Mouse (Mus musculus): ENCODE measurements around the gene AI837181. TPM values are rescaled to one million over a fixed set of nuclear protein-coding genes. Genes with fewer than 3 reads are reported as not detected.
A peak's percentile ranks its signal among the peaks of the same experiment; 100 is the strongest.
"Not testable (repeated sequence)": the region's sequence is repeated elsewhere in the genome, so short reads cannot be mapped to it uniquely, and the experiment has no call there.

The AI837181 gene
- 10 to 100 TPM; 47.8 to 50.5 TPM for total RNA-seq (2021)
- long read RNA-seq, experiment 1, transcript AI837181-202 (2 exons, 1,528 nt), result major isoform, 32 of 50 reads
- long read RNA-seq, experiment 1, partial matches to known transcripts, result 0 of 50 reads
- long read RNA-seq, experiment 1, other reads (novel, unspliced or antisense), result 15 of 50 reads
- long read RNA-seq, experiment 2, transcript AI837181-202 (2 exons, 1,528 nt), result major isoform, 33 of 51 reads
- long read RNA-seq, experiment 2, partial matches to known transcripts, result 0 of 51 reads
- long read RNA-seq, experiment 2, other reads (novel, unspliced or antisense), result 14 of 51 reads

DNA sequence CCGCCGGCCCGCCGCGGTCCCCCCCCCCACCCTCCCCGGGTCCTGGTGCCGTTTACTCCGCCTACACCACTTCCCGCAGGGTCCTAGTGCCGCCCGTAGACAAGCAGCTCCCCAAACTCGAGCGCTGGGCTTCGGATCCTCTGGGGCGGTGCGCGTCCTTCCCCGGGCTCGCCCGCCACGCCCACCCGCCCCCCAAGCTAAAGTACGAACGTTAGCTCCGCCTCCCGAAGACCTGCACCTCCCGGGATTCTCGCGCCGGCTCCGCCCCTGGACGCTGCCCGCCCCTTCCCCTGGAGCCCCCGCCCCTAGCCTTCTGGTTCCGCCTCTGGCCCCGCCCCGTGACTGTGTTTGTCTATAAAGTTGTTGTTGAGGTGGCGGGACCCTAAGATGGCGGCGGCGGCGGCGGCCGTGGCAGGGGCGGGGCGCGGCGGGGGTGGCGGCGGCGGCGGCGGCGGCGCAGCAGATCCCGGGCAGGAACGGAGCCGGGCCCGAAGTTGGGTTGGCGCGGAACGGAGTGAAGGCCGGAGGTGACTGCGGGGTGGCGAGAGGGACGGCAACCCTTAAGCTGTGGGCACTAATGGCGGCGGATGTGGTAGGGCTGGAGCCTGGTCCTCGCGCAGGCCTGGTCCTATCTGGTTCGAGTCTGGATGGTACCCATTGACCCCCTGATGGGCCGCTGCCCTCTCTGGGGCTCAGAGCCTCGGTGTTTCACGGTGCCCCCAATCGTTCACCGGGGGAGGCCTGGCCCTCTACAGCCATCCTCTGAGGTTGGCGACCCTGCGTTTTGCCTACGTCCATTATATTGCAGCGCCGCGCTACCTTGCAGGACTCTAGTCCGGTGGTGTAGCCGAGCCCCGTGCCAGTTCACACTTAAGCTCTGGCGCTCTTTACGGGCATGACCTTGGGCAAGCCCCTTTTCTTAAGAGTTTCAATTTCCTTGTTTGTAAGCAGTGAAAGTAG lies at the start of gene AI837181, which contains the start of gene Drap1:
TSS of gene AI837181 (plus strand) at position 363 of the 960 bp plus-strand sequence.
TSS of gene Drap1 (minus strand) at position 198 of the 960 bp plus-strand sequence.
- peak; percentile 97 for DNase-seq

- no peak for DNase-seq
These were observed 47.5 kb upstream of the AI837181 start for GRCm38 (mm10) chr19:5377446-5377845.

DNA sequence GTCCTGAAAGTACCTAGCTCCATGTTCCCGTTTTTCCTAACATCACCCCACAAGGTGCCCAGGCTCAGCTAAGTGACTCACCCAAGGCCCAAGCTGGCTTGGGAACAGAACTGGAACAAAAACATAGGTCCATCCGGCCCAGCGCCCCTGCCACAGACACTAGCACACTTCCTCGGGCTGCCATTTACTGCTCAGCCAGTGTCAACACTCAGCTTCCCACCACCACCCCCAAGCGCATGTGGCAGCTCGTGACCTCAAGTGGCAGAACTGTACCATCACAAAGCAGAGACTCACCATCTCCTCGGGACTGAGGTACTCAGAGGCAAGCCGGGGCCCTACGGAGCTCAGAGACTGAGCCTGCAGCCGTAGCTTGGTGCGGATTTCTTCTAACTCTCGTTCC lies 41.6 kb upstream of the AI837181 start:
- no peak for DNase-seq

GRCm38 (mm10) chr19:5384715-5385114 lies 40.2 kb upstream of the AI837181 start:
- DNase-seq, result no peak

GRCm38 (mm10) chr19:5388011-5388441 lies 36.9 kb upstream of the AI837181 start:
- DNase-seq, result peak; percentile 46

DNA sequence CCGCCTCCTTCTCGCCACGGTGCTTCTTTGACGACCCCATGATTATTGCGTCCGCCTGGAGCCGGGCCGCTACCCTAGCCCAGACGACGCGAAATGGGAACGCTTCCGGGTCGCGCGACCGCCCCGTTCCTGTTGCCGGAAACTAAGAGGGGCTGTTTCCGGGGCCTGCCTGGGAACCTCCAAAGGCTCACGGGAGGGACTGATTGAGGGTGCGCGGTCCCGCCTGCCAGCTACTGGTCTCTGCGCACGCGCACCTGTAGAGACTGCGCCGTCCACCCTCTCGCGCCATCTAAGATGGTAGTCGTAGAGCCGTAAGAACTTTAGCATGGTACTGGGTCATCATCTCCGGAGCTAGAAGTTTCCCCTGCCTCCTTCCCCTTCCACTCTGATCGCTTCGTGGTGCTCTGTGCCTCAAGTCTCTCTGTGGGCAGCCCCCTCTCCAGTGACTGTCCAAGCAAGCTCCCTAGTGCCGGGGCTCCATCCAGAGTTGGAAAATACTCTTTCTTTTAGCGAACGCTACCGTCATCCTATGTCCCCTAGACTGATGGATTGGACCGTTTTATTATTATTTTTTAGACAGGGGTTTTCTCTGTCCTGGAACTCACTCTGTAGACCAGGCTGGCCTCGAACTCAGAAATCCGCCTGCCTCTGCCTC lies 36.2 kb upstream of the AI837181 start, which contains the start of gene Sart1:
TSS of gene Sart1 (minus strand) at position 116 of the 655 bp plus-strand sequence.
- DNase-seq, result peak; percentile 93

DNA sequence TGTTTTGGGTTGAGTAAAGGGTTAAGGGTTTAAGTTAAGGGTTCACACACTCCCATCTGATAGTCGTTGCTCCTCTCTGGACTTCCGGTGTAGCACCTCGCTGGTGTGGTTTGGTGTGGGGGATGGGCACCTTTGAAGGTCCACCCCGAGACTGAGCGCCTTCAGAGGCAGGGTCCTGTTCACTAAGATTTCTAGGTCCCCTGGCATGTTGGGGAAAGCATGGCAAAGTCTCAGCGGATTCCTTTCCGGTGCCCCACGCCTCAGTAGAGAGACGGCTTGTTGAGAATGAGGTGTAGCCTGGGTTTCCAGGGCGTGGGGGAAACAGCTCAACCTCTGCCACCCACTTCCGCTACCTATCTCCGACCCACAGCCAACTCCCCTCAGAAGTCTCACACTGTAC lies 35.3 kb upstream of the AI837181 start:
- no peak for DNase-seq

- DNase-seq, result no peak
These were observed 34.5 kb upstream of the AI837181 start for GRCm38 (mm10) chr19:5390416-5390815.

- DNase-seq, result peak; percentile 56
These were observed 32.1 kb upstream of the AI837181 start for GRCm38 (mm10) chr19:5392892-5393291.

- DNase-seq, result no peak
These were observed 30.8 kb upstream of the AI837181 start for GRCm38 (mm10) chr19:5394168-5394567.

DNA sequence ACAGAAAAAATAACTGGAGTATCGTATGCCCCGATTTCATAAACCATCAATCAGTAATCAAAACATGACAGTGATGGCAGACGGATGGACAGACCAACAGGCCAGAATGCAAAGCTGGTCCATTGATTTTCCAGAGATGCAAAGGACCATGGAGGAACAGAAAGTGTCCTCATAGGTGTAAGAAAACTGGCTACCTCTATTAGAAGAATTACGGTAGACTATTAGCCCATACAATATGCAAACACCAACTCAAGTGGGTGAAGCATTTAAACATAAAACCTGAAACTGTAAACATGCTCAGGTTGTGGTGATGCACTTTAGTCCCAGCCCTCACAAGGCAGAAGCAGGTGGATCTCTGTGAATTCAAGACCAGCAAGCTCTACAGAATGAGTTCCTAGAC lies 29.6 kb upstream of the AI837181 start:
- DNase-seq, result no peak

GRCm38 (mm10) chr19:5401073-5401472 lies 23.9 kb upstream of the AI837181 start:
- not testable (repeated sequence) for DNase-seq

- no peak for DNase-seq
These were observed 22.7 kb upstream of the AI837181 start, which contains the start of gene Tsga10ip for GRCm38 (mm10) chr19:5402293-5402692. TSS of gene Tsga10ip (minus strand) at chr19:5402526.

GRCm38 (mm10) chr19:5405924-5406323 lies 19.0 kb upstream of the AI837181 start:
- DNase-seq, result no peak

- DNase-seq, result not testable (repeated sequence)
These were observed 18.3 kb upstream of the AI837181 start for GRCm38 (mm10) chr19:5406531-5407126.

- DNase-seq, result peak; percentile 59
These were observed 17.8 kb upstream of the AI837181 start for GRCm38 (mm10) chr19:5407133-5407532.

DNA sequence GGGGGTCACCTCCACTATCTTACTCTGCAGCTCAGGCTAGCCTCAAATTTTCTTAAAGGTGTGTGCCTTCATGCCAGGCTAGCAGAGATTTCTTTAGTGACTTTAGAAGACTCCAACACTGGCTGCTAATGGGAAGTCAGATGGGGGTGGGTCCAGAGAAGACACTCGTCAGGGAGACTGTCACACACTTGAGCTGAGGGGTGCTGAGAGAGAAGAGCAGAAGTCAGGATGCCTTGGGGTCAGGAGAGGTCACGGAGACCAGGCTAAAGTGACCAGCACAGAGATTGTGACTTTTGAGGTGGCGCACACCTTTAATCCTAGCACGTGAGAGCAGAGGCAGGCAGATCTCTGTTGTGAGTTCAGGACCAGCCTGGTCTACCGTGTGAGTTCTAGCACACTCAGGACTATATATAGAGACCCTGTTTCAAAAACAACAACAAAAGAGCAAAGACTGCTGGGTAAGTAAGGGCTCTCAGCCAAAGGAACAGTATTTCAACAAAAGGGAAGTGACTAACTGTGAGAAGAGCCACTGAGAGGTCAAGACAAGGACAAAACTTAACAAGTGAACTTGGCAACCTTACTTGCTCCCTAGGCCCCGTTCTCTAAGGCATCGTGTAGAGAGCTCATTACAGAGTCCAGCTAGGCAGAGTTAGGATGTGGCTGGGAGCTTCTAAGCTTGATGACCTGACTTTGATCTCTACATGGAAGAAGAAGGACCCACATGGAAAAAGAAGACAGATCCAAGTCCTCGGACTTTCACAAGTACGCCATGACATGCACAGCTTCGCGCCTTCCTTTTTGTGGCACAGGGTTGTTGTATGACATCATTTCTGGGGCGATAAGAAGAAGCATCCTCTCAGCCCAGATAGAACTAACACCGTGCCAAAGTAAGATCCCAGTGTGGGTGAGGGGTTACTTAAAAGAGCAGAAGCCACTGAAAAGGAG lies 16.6 kb upstream of the AI837181 start:
- DNase-seq, result no peak

DNA sequence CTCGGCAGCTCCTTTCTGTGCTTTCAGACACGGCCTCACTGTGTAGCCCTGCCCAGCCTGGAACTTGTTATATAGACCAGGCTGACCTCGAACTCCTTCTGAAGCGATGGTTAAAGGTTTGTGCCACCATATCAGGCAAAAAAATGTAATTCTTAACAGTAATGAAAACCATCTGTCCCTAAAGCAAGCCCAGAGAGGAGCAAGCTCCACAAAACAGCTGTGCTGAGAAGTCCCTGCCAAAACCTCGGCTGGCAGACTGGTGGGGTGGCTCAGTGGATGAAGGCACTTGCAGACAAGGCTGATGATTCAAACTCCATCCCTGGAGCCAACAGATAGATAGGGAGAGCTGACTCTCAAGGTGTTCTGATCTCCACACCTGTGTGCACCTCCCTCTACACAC lies 15.9 kb upstream of the AI837181 start:
- no peak for DNase-seq

DNA sequence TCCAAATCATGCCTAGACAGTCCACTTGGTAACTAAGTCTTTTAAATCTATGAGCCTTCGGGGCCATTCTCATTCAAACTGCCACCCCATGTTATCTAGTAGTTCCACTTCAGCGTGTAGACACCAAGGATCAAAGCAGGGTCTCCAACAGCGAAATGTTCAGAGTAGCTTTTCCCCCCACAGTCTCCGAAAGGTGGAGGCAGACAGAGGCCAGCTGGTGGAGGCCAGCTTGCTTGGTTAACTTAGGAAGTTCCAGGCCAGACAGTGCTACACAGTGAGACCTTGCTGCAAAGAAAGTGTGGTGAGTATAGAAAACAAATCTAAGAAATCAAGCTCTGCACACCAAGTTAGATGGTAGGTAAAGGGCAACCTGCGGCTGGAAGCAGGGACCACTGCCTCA lies 14.3 kb upstream of the AI837181 start:
- DNase-seq, result no peak

DNA sequence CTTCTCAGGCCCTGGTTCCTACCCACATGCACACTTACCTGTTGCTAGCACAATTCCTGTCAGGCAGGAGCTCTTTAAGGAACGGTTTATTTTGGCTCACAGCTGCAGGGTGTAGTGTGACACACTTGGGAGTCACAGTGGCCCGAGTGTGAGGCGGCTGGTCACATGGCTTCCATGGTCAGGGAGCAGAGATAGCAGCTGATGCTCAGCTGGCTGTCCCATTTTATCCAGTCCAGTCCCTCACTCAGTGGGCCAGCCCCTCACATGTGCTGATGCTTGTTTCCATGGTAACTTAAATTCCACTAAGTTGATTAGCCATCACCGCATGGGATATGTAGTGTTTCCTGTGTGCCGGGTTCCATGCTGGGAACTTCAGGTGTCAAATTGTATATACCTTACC lies 13.0 kb upstream of the AI837181 start:
- no peak for DNase-seq

DNA sequence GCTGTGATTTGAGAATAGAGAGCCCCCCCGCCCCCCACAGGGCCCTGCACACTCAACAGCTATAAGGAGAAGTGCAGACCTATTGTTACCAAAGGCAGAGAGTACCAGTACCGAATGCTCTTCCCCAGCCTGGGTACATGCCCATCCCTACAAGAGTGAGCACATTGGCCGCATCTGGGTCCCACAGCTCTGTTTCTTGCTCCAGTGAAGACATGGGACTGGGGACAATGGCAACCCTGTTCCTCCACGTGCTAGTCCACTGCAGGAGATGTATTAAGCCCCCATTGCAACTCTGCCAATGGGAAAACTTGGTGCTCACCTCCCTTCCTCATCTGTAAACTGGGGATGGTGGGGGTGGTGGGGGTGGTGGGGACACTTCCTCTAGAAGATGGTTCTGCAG lies 11.1 kb upstream of the AI837181 start:
- no peak for DNase-seq
